Mouse (Mus musculus): ENCODE data around the gene Ttc1. TPM values are rescaled to one million over a fixed set of nuclear protein-coding genes. Genes with fewer than 3 reads are reported as not detected.

The Ttc1 gene
- polyA plus RNA-seq, 1 experiment from 2014 or later, result 79.4 TPM

DNA sequence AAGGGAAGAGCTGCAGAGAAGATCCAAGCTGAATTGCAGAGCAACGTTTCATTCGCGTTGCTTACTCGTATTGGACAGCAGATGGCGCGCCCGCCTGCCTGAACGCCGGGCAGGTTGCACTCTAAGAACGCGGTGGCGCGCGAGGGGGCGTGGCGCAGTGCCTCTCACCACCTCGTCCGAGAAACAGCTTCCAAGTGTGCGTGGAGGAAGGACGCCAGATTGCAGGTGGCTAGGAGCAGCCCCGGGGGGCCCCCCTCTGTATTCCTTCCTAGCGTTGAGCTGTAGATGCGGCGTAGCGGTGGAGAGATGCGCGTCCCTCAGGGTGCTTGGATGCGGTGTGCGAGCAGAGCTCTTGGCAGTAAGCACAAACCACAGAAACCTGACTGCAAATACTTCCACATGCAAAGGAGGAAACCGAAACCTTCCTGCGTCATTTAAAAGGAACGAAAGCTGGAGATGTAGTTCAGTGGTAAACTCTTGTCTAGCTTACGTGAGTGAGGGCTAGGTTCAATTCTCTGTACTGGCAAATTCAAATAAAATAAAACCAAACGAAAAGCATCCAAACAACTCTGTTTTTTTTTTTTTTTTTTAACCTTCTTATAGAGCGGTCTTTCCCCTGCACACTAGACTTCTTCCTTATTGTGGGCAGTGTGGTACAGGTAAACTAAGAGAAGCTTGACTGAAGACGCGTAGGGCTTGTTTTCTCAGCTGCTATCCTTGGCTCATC is 19.3 kb upstream of the Ttc1 start:
- peak; percentile 85 for ATAC-seq (ENCODE audit: low FRiP score)

GRCm38 (mm10) chr11:43758436-43758835 is 10.6 kb upstream of the Ttc1 start:
- Histone ChIP-seq H3K27me3 (peaks cover 7% of the 10 kb centered on the region), H3K9ac (no peak overlapping the region), H3K9me3 (replicated peaks) (no peaks in the 10 kb centered on the region), H3K4me1 (no peaks in the 10 kb centered on the region), H3K4me3 (no peak overlapping the region), H3K4me2 (replicated peaks) (no peak overlapping the region), H3K27ac (no peak overlapping the region), H3K36me3 (no peaks in the 10 kb centered on the region)
- ATAC-seq (ENCODE audit: low FRiP score), result no peak
- 72% methylated on average over 2 of the region's 2 CpGs for WGBS

More for the DNA sequence above, 19.3 kb upstream of the Ttc1 start:
- Histone ChIP-seq H3K9me3 (replicated peaks) (no peaks in the 10 kb centered on the region), H3K9ac (peak overlapping the region; percentile 59), H3K27me3 (peaks cover 6% of the 10 kb centered on the region), H3K4me3 (peak overlapping the region; percentile 45), H3K4me2 (replicated peaks) (peak overlapping the region; percentile 77), H3K36me3 (no peaks in the 10 kb centered on the region), H3K4me1 (no peaks in the 10 kb centered on the region; the same call in 1 of the 2 replicates), H3K27ac (no peak overlapping the region)
- 6% methylated on average over 37 of the region's 37 CpGs for WGBS

DNA sequence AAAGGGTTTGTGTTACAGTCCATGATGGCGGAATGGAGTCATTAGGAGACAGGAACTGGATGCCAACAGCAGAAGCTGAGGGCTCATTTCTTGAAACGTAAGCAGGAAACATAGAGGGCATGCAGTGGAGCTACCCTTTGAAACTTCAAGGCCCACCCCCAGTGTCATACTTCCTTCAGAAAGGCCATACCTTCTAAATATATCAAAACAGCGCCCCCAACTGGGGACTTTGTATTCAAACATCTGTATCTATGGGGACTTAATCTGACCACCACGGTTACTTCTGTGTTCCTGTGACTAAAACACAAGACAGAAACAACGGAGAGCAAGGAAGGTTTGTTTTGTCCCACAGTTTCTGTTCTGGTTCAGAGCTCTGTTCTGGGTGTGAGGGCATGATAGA is 7.6 kb upstream of the Ttc1 start:
- WGBS, result 68% methylated on average over 5 of the region's 5 CpGs

GRCm38 (mm10) chr11:43754568-43754967 is 6.8 kb upstream of the Ttc1 start:
- WGBS, result 88% methylated on average over 1 of the region's 1 CpGs
- Histone ChIP-seq H3K9me3 (replicated peaks) (no peaks in the 10 kb centered on the region), H3K4me1 (no peaks in the 10 kb centered on the region), H3K9ac (no peak overlapping the region), H3K27me3 (peaks cover 5% of the 10 kb centered on the region), H3K36me3 (no peaks in the 10 kb centered on the region), H3K4me3 (no peak overlapping the region), H3K27ac (no peak overlapping the region), H3K4me2 (replicated peaks) (no peak overlapping the region)
- no peak for ATAC-seq (ENCODE audit: low FRiP score)

More for the DNA sequence above, 7.6 kb upstream of the Ttc1 start:
- H3K4me3 ChIP-seq, result no peak overlapping the region
- no peaks in the 10 kb centered on the region for H3K36me3 ChIP-seq
- H3K4me1 ChIP-seq, result no peaks in the 10 kb centered on the region
- no peak for ATAC-seq (ENCODE audit: low FRiP score)
- peaks cover 5% of the 10 kb centered on the region for H3K27me3 ChIP-seq
- no peak overlapping the region for H3K27ac ChIP-seq
- no peaks in the 10 kb centered on the region for H3K9me3 ChIP-seq (replicated peaks)
- H3K4me2 ChIP-seq (replicated peaks), result no peak overlapping the region
- H3K9ac ChIP-seq, result no peak overlapping the region

- no peak for ATAC-seq (ENCODE audit: low FRiP score)
- H3K36me3 ChIP-seq, result no peaks in the 10 kb centered on the region
- WGBS, result 71% methylated on average over 2 of the region's 2 CpGs
Observed at GRCm38 (mm10) chr11:43751542-43751941, 3.7 kb upstream of the Ttc1 start.

DNA sequence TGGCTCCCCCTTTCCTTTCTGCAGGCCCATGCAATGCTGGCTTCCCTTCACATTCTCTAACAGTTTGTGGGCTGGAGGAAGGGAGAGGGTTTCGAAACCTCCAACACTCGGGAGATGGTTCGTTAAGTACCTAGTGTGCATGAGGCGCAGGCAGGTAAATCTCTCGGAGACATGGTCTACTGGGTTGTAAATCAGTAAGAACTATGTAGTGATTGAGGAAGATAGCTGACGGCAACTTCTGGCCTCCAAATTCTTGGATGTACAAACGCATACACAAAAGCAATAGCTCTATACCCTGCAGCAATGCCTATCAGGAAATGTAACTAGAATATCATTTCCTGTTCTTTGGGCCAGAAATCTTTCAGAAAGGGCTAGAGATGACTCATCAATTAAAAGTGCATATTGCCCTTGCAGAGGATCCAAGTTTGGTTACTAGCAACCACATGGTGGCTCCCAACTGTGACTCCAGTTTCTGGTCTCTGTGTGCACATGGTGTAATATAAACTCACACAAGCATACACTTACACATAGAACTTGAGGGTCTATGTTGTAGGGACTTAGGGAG is 19.0 kb downstream of the Ttc1 start:
- Histone ChIP-seq H3K36me3 (peaks cover 57% of the 10 kb centered on the region), H3K4me1 (no peaks in the 10 kb centered on the region), H3K4me2 (replicated peaks) (no peak overlapping the region), H3K9ac (no peak overlapping the region), H3K27ac (no peak overlapping the region), H3K9me3 (replicated peaks) (no peaks in the 10 kb centered on the region), H3K27me3 (no peaks in the 10 kb centered on the region), H3K4me3 (no peak overlapping the region)
- WGBS, result 87% methylated on average over 7 of the region's 7 CpGs
- no peak for ATAC-seq (ENCODE audit: low FRiP score)

More at GRCm38 (mm10) chr11:43751542-43751941, 3.7 kb upstream of the Ttc1 start:
- H3K27me3 ChIP-seq, result peaks cover 5% of the 10 kb centered on the region
- H3K4me2 ChIP-seq (replicated peaks), result no peak overlapping the region
- H3K9ac ChIP-seq, result no peak overlapping the region
- H3K4me1 ChIP-seq, result peaks cover 8% of the 10 kb centered on the region
- H3K4me3 ChIP-seq, result no peak overlapping the region
- H3K27ac ChIP-seq, result no peak overlapping the region
- H3K9me3 ChIP-seq (replicated peaks), result no peaks in the 10 kb centered on the region

DNA sequence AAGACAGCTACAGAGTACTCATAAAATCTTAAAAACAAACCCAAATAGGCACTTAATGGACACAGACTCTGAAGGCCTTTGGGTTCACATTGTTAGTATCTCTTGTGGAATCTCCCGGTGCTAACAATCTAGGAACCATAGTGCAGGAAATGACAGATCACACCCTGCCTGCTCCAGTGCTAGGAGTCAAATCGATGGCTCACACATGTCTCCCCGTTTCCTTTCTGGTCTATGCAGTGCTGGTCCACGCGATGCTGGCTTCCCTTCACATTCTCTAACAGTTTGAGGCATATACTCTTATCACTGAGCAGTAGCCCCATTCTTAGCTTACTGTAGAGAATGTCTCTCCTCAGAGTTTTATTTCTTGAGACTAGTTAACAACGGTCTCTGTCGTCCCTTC is 20.0 kb downstream of the Ttc1 start:
- Histone ChIP-seq H3K4me1 (no peaks in the 10 kb centered on the region), H3K27ac (no peak overlapping the region), H3K4me2 (replicated peaks) (no peak overlapping the region), H3K4me3 (no peak overlapping the region), H3K36me3 (peaks cover 49% of the 10 kb centered on the region), H3K9me3 (replicated peaks) (no peaks in the 10 kb centered on the region), H3K9ac (no peak overlapping the region), H3K27me3 (no peaks in the 10 kb centered on the region)
- WGBS, result 82% methylated on average over 7 of the region's 7 CpGs
- no peak for ATAC-seq (ENCODE audit: low FRiP score)

DNA sequence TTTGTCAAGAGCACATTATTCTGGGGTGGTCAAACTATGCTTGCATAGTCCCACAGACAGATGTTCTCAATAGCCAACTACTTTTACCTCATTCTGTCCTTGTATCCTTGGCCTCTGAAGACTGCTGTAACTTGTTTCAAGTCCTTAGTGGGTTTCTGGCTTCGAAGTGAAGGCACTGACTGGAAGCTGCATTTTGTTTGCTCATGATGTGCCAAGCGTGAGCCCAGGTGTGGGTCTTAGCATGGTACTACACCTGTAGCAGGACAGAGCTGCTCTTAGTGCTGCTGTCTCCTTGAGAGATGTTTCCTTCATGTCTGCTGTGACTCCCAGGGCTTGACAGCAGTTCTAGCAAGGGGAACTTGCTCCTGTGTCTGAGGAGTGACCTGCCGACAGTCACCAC is 24.4 kb downstream of the Ttc1 start:
- no peak overlapping the region for H3K27ac ChIP-seq
- no peak overlapping the region for H3K4me3 ChIP-seq
- H3K4me2 ChIP-seq (replicated peaks), result no peak overlapping the region
- no peak for ATAC-seq (ENCODE audit: low FRiP score)
- H3K9me3 ChIP-seq (replicated peaks), result no peaks in the 10 kb centered on the region
- no peaks in the 10 kb centered on the region for H3K4me1 ChIP-seq
- no peaks in the 10 kb centered on the region for H3K27me3 ChIP-seq
- peaks cover 28% of the 10 kb centered on the region for H3K36me3 ChIP-seq
- 83% methylated on average over 3 of the region's 3 CpGs for WGBS
- no peak overlapping the region for H3K9ac ChIP-seq

DNA sequence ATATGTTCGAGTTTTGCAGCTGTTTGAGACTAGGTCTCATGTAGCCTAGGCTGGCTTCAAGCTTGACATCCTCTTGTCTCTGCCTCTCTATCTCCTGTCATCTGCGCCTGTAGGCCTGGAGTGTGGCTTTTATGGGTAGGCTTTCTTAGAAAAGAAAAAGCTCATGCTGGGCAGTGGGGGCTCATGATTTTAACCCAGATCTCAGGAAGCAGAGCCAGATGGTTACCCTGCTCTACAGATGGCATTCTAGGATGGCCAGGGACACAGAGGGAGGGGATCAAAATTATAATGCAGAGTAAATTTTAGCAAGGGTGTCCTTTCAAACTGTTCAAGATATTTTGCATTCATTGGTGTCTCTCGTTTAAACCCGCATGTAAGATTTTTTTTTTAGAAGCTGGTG is 35.6 kb downstream of the Ttc1 start:
- Histone ChIP-seq H3K27ac (no peak overlapping the region), H3K36me3 (peaks cover 12% of the 10 kb centered on the region), H3K9me3 (replicated peaks) (no peaks in the 10 kb centered on the region), H3K27me3 (no peaks in the 10 kb centered on the region), H3K4me1 (no peaks in the 10 kb centered on the region), H3K4me2 (replicated peaks) (no peak overlapping the region), H3K9ac (no peak overlapping the region), H3K4me3 (no peak overlapping the region)
- WGBS, result 96% methylated on average over 4 of the region's 4 CpGs
- ATAC-seq (ENCODE audit: low FRiP score), result no peak

DNA sequence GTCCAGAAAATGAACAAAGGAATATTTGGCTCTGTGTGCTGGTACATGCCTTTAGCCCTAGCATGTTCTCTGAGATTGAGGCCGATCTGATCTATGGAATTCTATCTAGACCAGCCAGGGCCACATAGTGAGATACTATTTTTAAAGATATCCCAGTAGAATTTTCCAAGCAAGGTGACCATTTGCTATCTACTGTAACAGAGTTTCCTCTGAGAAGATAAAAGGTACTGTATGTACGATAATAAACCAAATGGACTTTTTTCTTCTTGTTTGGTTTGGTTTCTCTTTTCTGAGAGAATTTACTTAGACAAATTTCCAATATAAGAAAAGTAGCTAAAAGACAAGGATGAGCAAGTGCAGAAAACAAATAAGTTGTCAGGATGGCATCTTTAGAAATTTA is 39.4 kb downstream of the Ttc1 start:
- H3K4me2 ChIP-seq (replicated peaks), result no peak overlapping the region
- H3K9ac ChIP-seq, result no peak overlapping the region
- ATAC-seq (ENCODE audit: low FRiP score), result no peak
- no peaks in the 10 kb centered on the region for H3K27me3 ChIP-seq
- H3K4me3 ChIP-seq, result no peak overlapping the region
- WGBS, result 90% methylated on average over 2 of the region's 2 CpGs
- no peaks in the 10 kb centered on the region for H3K4me1 ChIP-seq
- peaks cover 25% of the 10 kb centered on the region for H3K36me3 ChIP-seq
- no peak overlapping the region for H3K27ac ChIP-seq
- no peaks in the 10 kb centered on the region for H3K9me3 ChIP-seq (replicated peaks)

DNA sequence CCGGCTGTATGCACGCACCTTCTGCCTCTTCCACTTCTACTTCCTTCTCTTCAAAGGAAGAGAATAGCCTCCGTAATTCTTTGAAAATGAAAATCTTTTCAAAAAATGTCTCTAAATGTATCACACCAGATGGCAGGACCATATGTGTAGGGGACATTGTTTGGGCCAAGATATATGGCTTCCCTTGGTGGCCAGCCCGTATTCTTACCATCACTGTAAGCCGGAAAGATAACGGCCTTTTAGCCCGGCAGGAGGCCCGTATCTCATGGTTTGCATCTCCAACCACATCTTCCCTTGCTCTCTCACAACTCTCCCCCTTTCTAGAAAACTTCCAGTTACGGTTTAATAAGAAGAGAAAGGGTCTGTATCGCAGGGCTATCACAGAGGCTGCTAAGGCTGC is 42.1 kb downstream of the Ttc1 start:
- no peak for ATAC-seq (ENCODE audit: low FRiP score)
- Histone ChIP-seq H3K9me3 (replicated peaks) (no peaks in the 10 kb centered on the region), H3K4me1 (no peaks in the 10 kb centered on the region), H3K36me3 (peaks cover 25% of the 10 kb centered on the region), H3K4me2 (replicated peaks) (no peak overlapping the region), H3K9ac (no peak overlapping the region), H3K27me3 (no peaks in the 10 kb centered on the region), H3K27ac (no peak overlapping the region), H3K4me3 (no peak overlapping the region)
- 92% methylated on average over 10 of the region's 10 CpGs for WGBS

GRCm38 (mm10) chr11:43703552-43703951 is 44.3 kb downstream of the Ttc1 start:
- H3K27ac ChIP-seq, result no peak overlapping the region
- no peak for ATAC-seq (ENCODE audit: low FRiP score)
- no peaks in the 10 kb centered on the region for H3K9me3 ChIP-seq (replicated peaks)
- H3K4me2 ChIP-seq (replicated peaks), result no peak overlapping the region
- H3K36me3 ChIP-seq, result peaks cover 29% of the 10 kb centered on the region
- WGBS, result 89% methylated on average over 1 of the region's 1 CpGs
- H3K4me3 ChIP-seq, result no peak overlapping the region
- H3K27me3 ChIP-seq, result no peaks in the 10 kb centered on the region
- H3K4me1 ChIP-seq, result no peaks in the 10 kb centered on the region
- H3K9ac ChIP-seq, result no peak overlapping the region

GRCm38 (mm10) chr11:43700291-43700690 is 47.5 kb downstream of the Ttc1 start:
- ATAC-seq (ENCODE audit: low FRiP score), result no peak
- no peak overlapping the region for H3K4me2 ChIP-seq (replicated peaks)
- peaks cover 34% of the 10 kb centered on the region for H3K36me3 ChIP-seq
- no peaks in the 10 kb centered on the region for H3K9me3 ChIP-seq (replicated peaks)
- WGBS, result 93% methylated on average over 3 of the region's 3 CpGs
- H3K4me1 ChIP-seq, result no peaks in the 10 kb centered on the region
- H3K27me3 ChIP-seq, result no peaks in the 10 kb centered on the region
- no peak overlapping the region for H3K4me3 ChIP-seq
- H3K27ac ChIP-seq, result no peak overlapping the region
- no peak overlapping the region for H3K9ac ChIP-seq

Data from hindbrain, embryonic 12.5 days (tissue).